Mouse (Mus musculus) liver, embryonic 11.5 days (tissue): ENCODE data around the gene Mgat5. TPM values are rescaled to one million over a fixed set of nuclear protein-coding genes. Genes with fewer than 3 reads are reported as not detected.

Source experiments
- ATAC-seq: fragments of 200-750 bp; cut with Nextera tagmentation; replicated peaks from 2 replicates; pipeline ENCODE4 v1.8.0; 2017; ENCODE audit warnings: moderate number of reproducible peaks, mild to moderate bottlenecking, moderate TSS enrichment, moderate library complexity; ENCODE audit not compliant: low FRiP score
- DNase-seq: peaks from one replicate; pipeline ENCODE4 v3.0.0-alpha.2; 2017; ENCODE audit warnings: low spot score
- H3K27ac ChIP-seq: fragments of 300-500 bp; sonication (generic); 2 replicates; pipeline ENCODE4 v1.5.1; 2014; ENCODE audit warnings: mild to moderate bottlenecking, low read depth, low read length, control low read depth
- H3K27me3 ChIP-seq: fragments of 300-500 bp; sonication (generic); replicated peaks from 2 replicates; pipeline ENCODE4 v1.6.1; 2014; ENCODE audit warnings: low read length, mixed read lengths; ENCODE audit not compliant: control insufficient read depth, insufficient read depth
- H3K36me3 ChIP-seq: fragments of 300-500 bp; sonication (generic); 2 replicates; pipeline ENCODE4 v1.6.1; 2014; ENCODE audit warnings: mild to moderate bottlenecking, low read length, moderate library complexity, mixed read lengths; ENCODE audit not compliant: control insufficient read depth, insufficient read depth
- H3K4me1 ChIP-seq: fragments of 300-500 bp; sonication (generic); replicated peaks from 2 replicates; pipeline ENCODE4 v1.6.1; 2014; ENCODE audit warnings: low read length, mixed read lengths; ENCODE audit not compliant: control insufficient read depth, insufficient read depth
- H3K4me2 ChIP-seq: fragments of 300-500 bp; sonication (generic); 2 replicates; pipeline ENCODE4 v1.6.1; 2014; ENCODE audit warnings: mild to moderate bottlenecking, control low read depth, moderate library complexity
- H3K4me3 ChIP-seq: fragments of 300-500 bp; sonication (generic); 2 replicates; pipeline ENCODE4 v1.5.1; 2014; ENCODE audit warnings: low read depth, low read length, control low read depth
- H3K9ac ChIP-seq: fragments of 300-500 bp; sonication (generic); 2 replicates; pipeline ENCODE4 v1.6.1; 2014; ENCODE audit warnings: low read depth, low read length, control low read depth
- H3K9me3 ChIP-seq: fragments of 300-500 bp; sonication (generic); 2 replicates; pipeline ENCODE4 v1.6.1; 2016; ENCODE audit warnings: low read length, inconsistent platforms, mixed read lengths; ENCODE audit not compliant: control insufficient read depth
- WGBS: fragments of 180-500 bp; shearing (Covaris S2); extraction: QIAGEN DNeasy Blood & Tissue Kit; methylation state at CpG from one replicate; pipeline ENCODE4 v1.1.7; 2014; 5-methylcytosine and 5-hydroxymethylcytosine counted together
- polyA plus RNA-seq: library from polyadenylated mRNA; unstranded; fragments of >200 nt; fragmentation: Nextera tagmentation; extraction: Ambion mirVana; gene quantifications from 2 replicates; pipeline ENCODE4 v1.2.1, GENCODE M21; 2014

Gene Mgat5
- polyA plus RNA-seq, 1 experiment from 2014 or later: 2.3 TPM

DNA sequence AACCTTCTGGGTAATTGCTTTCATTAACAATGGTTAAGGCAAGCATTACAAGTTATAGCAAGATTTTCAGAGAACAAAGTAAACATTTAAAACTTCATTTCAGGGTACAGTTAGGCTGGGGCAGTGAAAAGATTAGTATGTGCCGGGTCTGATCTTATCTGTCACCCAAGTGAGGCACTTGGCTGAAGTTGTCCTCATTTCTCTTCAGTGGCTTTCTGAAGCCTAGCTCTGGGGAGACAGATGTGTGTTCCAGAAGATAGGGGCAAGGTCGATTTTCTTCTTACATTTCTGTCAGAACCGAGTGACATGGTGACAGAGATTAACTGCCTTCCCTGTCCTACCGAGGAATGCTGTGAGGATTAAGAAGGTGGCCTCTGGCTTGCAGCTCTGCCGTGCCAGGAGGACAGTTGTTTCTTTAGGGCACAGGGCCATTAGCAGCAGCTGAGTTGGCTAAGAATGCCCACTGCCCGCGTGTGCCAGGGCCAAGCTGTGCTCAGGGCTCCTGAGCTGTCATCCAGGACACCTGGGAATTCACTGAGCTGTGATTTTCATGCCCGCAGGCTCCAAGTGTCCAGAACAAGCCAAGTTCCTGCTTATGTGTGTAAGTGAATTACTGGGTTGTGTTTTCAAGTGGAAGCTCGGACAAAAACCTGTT, 134.1 kb downstream of the Mgat5 start:
- DNase-seq: no peak
- no peak overlapping the region for H3K4me3 ChIP-seq
- no peaks in the 10 kb centered on the region for H3K27me3 ChIP-seq
- no peak overlapping the region for H3K27ac ChIP-seq
- 60% methylated on average over 9 of the region's 9 CpGs for WGBS
- H3K36me3 ChIP-seq: no peaks in the 10 kb centered on the region
- H3K4me2 ChIP-seq: no peak overlapping the region
- ATAC-seq: no peak
- H3K9ac ChIP-seq: no peak overlapping the region
- H3K9me3 ChIP-seq: no peaks in the 10 kb centered on the region
- no peaks in the 10 kb centered on the region; the same call in 1 of the 2 replicates for H3K4me1 ChIP-seq

DNA sequence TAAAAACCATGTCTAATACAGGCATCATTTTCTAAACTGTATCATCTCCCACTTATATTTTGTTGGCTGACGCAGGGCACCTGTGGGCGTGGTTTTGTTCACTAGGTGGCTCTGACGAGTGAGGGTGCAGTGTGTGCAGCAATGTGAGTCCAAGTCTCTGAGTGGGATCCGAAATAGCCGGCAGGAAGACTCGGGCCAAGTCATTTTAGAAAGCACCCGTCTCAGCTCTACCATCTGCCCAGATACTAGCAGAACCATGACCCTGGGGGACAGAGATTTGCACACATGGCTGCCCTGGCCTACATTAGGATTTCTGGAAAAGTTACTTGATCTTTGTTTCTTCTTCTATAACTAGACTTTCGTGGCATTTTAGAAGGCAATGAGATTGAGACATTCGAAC, 135.5 kb downstream of the Mgat5 start:
- Histone ChIP-seq H3K9me3 (no peaks in the 10 kb centered on the region), H3K4me2 (no peak overlapping the region), H3K27ac (no peak overlapping the region), H3K4me3 (no peak overlapping the region), H3K9ac (no peak overlapping the region), H3K36me3 (no peaks in the 10 kb centered on the region), H3K27me3 (no peaks in the 10 kb centered on the region), H3K4me1 (no peaks in the 10 kb centered on the region; the same call in 1 of the 2 replicates)
- WGBS: 86% methylated on average over 9 of the region's 9 CpGs
- ATAC-seq (no peak), DNase-seq (no peak)

DNA sequence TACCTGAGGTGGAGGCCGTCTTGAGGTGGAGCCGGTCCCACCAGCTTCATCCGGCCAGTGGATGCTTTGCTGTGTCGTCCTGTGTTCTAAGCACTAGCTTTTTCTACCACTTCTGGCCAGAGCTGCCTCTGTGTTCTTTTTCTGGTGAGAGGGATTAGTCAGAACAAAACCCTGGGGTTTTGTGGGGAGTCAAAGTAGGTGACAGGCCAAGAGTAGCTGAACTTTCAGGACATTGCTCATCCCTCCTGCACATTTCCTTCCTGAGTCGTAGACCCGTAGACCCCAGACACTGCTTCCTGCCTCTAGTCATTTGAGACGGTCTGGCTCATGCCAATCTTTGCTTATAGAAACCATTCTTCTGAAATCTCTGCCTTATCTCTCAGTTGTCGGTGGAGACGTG, 140.1 kb downstream of the Mgat5 start:
- H3K4me2 ChIP-seq: no peak overlapping the region

DNA sequence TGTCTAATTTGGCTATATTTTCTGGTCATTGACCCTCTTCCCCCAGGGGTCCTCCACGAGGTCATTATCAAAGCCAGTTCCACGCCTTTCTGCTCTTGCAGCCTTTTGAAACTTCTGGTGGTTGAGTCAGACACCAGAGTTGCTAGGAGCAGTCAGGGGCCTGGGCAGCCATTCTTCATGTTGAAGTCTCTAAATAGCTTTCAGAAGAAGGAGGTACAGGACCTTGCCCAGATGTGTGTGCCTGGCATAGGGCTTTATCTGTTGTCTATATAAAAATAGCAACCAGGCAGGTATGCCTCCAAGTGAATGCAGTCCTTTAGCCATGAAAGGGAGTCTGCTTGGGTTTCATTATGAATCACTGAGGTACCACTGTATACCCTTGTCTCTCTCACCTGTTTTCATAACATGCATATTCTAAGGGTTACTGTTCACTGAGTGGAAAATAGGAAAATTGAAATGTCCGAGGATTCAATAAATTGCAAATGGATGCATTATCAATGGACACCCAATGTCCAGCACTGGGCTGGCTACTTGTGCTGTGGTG, 141.9 kb downstream of the Mgat5 start:
- peaks cover 5% of the 10 kb centered on the region; the same call in 1 of the 2 replicates for H3K4me1 ChIP-seq
- ATAC-seq (no peak), DNase-seq (no peak)
- WGBS: 75% methylated on average over 3 of the region's 3 CpGs
- H3K27ac ChIP-seq: no peak overlapping the region
- no peak overlapping the region for H3K9ac ChIP-seq
- no peak overlapping the region for H3K4me3 ChIP-seq
- no peaks in the 10 kb centered on the region for H3K27me3 ChIP-seq
- H3K36me3 ChIP-seq: no peaks in the 10 kb centered on the region
- no peaks in the 10 kb centered on the region for H3K9me3 ChIP-seq
- H3K4me2 ChIP-seq: no peak overlapping the region

More for the DNA sequence above, 140.1 kb downstream of the Mgat5 start:
- no peaks in the 10 kb centered on the region for H3K36me3 ChIP-seq
- H3K27me3 ChIP-seq: no peaks in the 10 kb centered on the region
- H3K4me3 ChIP-seq: no peak overlapping the region
- H3K27ac ChIP-seq: no peak overlapping the region
- H3K9me3 ChIP-seq: no peaks in the 10 kb centered on the region
- DNase-seq (no peak), ATAC-seq (no peak)
- 50% methylated on average over 9 of the region's 9 CpGs for whole genome bisulfite sequencing
- peaks cover 5% of the 10 kb centered on the region; the same call in 1 of the 2 replicates for H3K4me1 ChIP-seq
- no peak overlapping the region for H3K9ac ChIP-seq

DNA sequence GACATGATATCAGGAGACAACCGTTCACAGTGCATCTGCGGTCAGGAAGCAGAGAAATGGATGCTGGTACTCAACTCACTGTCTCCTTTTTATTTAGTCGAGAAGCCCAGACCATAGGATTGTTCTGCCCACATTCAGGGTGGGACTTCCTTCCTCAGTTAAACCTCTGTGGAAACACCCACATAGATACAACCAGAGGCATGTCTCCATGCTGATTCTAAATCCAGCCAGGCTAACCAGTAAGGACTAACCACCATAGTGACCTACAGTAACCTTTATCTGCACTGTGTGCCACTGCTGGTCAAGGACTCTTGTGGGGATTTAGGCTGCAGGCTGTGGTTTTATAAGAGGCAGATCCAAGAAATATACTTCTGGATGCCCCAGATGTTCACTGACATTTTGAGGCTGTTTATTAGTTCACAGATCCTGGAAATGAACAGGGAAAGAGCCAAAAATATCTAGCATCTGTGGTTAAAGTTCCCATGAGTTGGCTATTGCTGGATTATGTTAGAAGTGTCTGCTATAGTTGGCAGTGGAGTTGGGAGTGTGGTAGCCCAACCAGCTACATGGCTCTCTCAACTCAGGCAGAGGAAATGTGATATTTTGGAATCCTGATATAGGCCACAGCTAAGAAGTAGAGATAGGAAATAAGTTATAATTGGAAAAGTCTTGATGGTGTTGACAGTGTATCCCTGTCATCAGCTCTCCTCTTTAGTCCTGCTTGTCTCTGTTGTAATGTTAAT, 143.2 kb downstream of the Mgat5 start:
- no peaks in the 10 kb centered on the region for H3K27me3 ChIP-seq
- H3K9ac ChIP-seq: no peak overlapping the region
- no peak overlapping the region for H3K4me3 ChIP-seq
- H3K4me1 ChIP-seq: peaks cover 5% of the 10 kb centered on the region; the same call in 1 of the 2 replicates
- H3K27ac ChIP-seq: no peak overlapping the region
- ATAC-seq: no peak
- no peaks in the 10 kb centered on the region for H3K9me3 ChIP-seq
- DNase-seq: no peak
- WGBS: 66% methylated on average over 3 of the region's 3 CpGs
- H3K36me3 ChIP-seq: no peaks in the 10 kb centered on the region
- no peak overlapping the region for H3K4me2 ChIP-seq

DNA sequence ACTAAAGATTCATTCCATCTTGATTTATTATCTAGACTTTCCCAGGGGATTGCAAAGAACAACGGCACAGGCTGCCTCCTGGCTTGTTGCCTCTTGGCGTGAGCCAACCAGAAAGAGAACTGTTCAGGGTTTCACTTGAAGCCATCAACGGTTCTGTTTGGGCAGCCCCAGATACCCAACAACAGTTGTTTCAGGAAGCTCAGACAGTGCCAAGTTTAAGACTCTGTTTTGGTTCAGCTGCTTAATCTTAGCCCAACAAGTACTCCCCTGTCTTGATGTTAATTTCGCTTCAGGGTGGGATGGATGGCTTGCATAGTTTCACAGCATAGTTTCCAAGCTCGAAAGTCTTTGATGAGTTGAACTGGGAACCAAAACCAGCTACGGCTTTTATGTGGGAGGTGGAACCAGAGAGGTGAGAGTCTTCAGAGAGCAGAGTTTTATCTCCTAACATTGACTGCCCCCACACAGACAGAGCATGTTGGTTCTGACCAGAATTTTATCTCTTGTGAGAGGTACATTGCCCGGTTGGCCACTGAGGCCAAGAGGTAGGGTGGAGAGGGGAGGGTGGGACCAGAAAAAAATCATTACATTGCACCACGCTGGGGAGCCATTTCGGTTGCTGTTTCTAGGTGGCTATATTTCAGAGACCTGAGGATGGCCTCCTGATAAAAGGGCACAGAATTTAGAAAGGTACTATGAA, 144.0 kb downstream of the Mgat5 start:
- peaks cover 5% of the 10 kb centered on the region; the same call in 1 of the 2 replicates for H3K4me1 ChIP-seq
- 0 out of 2 replicates have a peak, but pooled peaks have one; percentile 31 for ATAC-seq
- no peak overlapping the region for H3K4me2 ChIP-seq

DNA sequence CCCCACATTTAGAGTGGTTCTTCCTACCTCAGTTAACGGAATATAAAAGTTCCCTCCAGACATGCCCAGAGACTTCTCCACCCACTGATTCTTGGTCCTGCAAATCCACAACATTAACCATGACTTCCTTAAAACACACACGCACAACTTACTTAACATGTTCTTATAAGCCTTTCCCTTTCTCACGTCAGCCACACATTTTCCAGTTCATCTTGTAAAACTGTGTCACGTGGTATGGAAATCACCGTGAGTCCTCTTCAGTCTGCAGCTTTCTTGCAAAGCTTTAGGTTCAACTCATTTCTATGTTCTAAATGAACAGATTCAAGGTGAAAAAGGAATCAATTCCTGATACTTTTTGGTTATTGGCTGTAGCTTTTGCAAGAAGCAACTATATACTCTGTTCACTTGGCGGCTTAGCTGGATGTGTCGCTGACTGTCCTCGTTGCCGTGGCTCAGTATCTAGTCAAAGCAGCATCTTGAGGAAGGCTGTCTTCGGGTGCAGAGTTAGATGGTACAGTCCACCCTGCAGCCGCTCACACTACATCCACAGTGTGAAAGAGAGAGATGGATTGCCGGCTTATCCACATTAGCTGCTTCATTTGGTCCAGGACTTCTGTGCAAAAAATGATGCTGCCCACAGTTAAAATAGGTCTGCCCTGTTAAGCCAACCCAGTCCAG, 146.7 kb downstream of the Mgat5 start:
- no peak for DNase-seq
- Histone ChIP-seq H3K4me1 (peaks cover 2% of the 10 kb centered on the region; the same call in 1 of the 2 replicates), H3K9ac (no peak overlapping the region), H3K27me3 (no peaks in the 10 kb centered on the region), H3K4me2 (no peak overlapping the region), H3K9me3 (no peaks in the 10 kb centered on the region), H3K36me3 (no peaks in the 10 kb centered on the region), H3K27ac (no peak overlapping the region), H3K4me3 (no peak overlapping the region)
- no peak for ATAC-seq
- 91% methylated on average over 12 of the region's 12 CpGs for WGBS

More for the DNA sequence above, 144.0 kb downstream of the Mgat5 start:
- H3K4me3 ChIP-seq: no peak overlapping the region
- H3K27ac ChIP-seq: no peak overlapping the region
- no peaks in the 10 kb centered on the region for H3K27me3 ChIP-seq
- no peak overlapping the region for H3K9ac ChIP-seq
- DNase-seq: no peak
- 67% methylated on average over 9 of the region's 9 CpGs for WGBS
- H3K9me3 ChIP-seq: no peaks in the 10 kb centered on the region
- H3K36me3 ChIP-seq: no peaks in the 10 kb centered on the region

DNA sequence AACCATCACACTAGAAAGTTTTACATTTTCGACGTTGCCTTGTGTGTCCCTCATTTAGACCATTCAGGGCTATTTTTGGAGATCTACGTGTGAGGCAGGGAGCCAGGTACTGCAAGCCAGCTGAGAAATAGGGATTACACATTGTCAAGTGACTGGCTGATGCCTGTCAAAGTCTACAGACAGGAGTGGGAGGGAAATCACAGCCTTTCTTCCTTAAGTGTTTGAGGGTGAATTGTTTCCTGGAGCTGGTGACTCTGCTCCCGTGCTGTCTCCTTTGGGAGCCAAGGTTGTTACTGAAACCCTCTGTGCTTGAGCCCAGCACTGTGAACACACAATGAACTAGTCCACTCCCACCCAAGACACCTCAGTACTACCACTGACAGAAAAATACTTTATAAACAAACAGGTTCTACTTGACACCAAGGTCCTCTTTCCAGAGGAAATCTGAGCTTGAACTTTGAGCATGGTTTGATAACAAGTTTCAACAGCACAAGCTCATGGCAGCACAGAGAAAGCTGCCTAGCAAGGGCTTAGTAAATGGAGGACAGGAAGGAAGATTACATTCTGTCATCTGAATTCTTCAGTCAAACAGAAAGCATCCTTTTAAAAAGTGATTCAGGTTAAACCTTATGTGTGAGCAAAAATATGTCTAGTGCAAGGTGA, 147.4 kb downstream of the Mgat5 start:
- no peaks in the 10 kb centered on the region for H3K9me3 ChIP-seq
- ATAC-seq (no peak), DNase-seq (no peak)
- H3K27me3 ChIP-seq: no peaks in the 10 kb centered on the region
- H3K4me1 ChIP-seq: peaks cover 2% of the 10 kb centered on the region; the same call in 1 of the 2 replicates
- no peaks in the 10 kb centered on the region for H3K36me3 ChIP-seq
- H3K9ac ChIP-seq: no peak overlapping the region
- WGBS: 75% methylated on average over 4 of the region's 4 CpGs
- H3K4me2 ChIP-seq: no peak overlapping the region
- no peak overlapping the region for H3K4me3 ChIP-seq
- H3K27ac ChIP-seq: no peak overlapping the region
